Mouse (Mus musculus): Measurements from ENCODE around the gene Rps6kb2.
A peak's percentile ranks its signal among the peaks of the same experiment; 100 is the strongest.

DNA sequence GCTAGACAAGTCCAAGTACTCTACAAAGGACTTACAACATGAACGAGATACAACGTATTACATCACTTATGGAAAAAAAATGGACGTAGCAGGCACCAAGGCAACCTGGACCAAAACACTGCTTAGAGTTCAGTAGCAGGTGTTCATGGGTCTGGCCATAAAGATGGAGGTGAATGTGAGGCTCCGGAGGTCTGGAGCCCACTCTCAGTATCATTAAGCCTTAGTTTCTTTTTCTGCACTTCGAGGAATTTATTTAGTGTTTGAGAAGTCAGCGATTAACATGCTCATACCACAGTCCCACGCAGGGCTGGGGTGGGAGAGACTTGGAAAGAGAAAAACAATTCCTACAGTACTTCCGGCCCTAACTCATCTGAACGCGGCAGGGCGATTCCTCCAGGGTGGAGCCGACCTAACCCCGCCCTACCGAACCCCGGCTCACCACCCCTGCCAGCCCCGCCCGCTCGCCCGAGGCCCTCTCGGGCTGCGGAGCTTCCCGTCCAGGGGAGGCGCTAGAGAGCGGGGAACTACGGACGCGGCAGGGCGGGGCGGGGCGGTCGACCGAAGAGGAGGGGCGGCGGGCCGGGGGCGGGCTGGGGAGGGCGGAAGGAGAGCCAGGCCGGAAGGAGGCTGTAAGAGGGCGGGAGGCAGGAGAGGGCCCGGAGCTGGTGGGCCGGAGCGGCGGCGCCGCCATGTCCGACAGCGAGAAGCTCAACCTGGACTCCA, 28.5 kb upstream of the Rps6kb2 start, which contains the start of gene Ppp1ca:
- TF ChIP-seq CTCF (IDR thresholded peaks at IDR 0.05; ENCODE audit: borderline replicate concordance, insufficient read depth, low read length) (peak; percentile 47; the same call in 1 of the 2 replicates), POLR2A (IDR thresholded peaks at IDR 0.05; ENCODE audit: low read depth, low read length) (peak; percentile 89)
